Mouse (Mus musculus): Measurements from ENCODE around the gene Wdr66.

GRCm38 (mm10) chr5:123256841-123257755, 5.2 kb downstream of the Wdr66 start:
- TF ChIP-seq CTCF (IDR thresholded peaks at IDR 0.05; ENCODE audit: low read depth) (no peak), EP300 (IDR thresholded peaks at IDR 0.05; ENCODE audit: low read depth) (no peak)
